Mouse (Mus musculus): ENCODE data around the gene Ccr8. TPM values are rescaled to one million over a fixed set of nuclear protein-coding genes. Genes with fewer than 3 reads are reported as not detected.

Ccr8 gene
- polyA plus RNA-seq, 1 experiment from 2014 or later = not detected

- ATAC-seq = no peak
- no peak overlapping the region for H3K4me3 ChIP-seq (ENCODE audit: low read depth, low read length)
- WGBS = 71% methylated on average over 10 of the region's 10 CpGs
- H3K9me3 ChIP-seq (replicated peaks; ENCODE audit: control insufficient read depth, low read length, poor library complexity, severe bottlenecking) = no peaks in the 10 kb centered on the region
- H3K4me2 ChIP-seq (ENCODE audit: low read length) = no peak overlapping the region
- no peaks in the 10 kb centered on the region for H3K4me1 ChIP-seq (ENCODE audit: control insufficient read depth, insufficient read depth, low read length)
- H3K36me3 ChIP-seq (ENCODE audit: control insufficient read depth, insufficient read depth, low read length) = no peaks in the 10 kb centered on the region
- no peak overlapping the region for H3K9ac ChIP-seq (ENCODE audit: low read depth, low read length)
- H3K27ac ChIP-seq (ENCODE audit: low read length) = no peak overlapping the region
- H3K27me3 ChIP-seq (ENCODE audit: control insufficient read depth, insufficient read depth, low read depth, low read length) = no peaks in the 10 kb centered on the region
Measured at GRCm38 (mm10) chr9:120068047-120068446, 23.9 kb upstream of the Ccr8 start.

GRCm38 (mm10) chr9:120069779-120070178 is 22.1 kb upstream of the Ccr8 start, which contains the start of gene Cx3cr1:
TSS of gene Cx3cr1 (minus strand) at chr9:120069879.
- Histone ChIP-seq H3K4me2 (ENCODE audit: low read length) (no peak within 1 kb of the TSS), H3K9ac (ENCODE audit: low read depth, low read length) (no peak within 1 kb of the TSS), H3K4me1 (ENCODE audit: control insufficient read depth, insufficient read depth, low read length) (no peaks in the 10 kb centered on the region), H3K36me3 (ENCODE audit: control insufficient read depth, insufficient read depth, low read length) (no peaks in the 10 kb centered on the region), H3K4me3 (ENCODE audit: low read depth, low read length) (no peak within 1 kb of the TSS), H3K27ac (ENCODE audit: low read length) (no peak within 1 kb of the TSS), H3K9me3 (replicated peaks; ENCODE audit: control insufficient read depth, low read length, poor library complexity, severe bottlenecking) (no peaks in the 10 kb centered on the region), H3K27me3 (ENCODE audit: control insufficient read depth, insufficient read depth, low read depth, low read length) (no peaks in the 10 kb centered on the region)
- WGBS = 86% methylated on average over 11 of the region's 11 CpGs
- no peak for ATAC-seq

DNA sequence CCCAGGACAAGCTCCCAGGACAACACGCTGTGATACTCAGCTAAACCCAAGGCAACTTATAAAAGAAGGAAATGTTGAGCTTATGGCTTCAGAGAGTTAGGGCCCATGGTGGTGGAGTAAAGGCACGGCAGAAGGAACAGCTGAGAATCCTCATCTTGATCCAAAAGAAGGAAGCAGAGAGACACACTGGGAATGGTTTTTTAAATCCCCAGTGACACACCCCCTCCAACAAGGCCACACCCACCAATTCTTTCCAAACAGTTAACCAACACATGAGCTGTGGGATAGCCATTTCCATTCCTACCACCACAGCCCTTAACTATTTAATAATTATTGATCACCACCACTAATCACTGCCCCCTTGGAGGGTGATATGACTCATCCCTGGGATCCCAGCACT is 20.7 kb upstream of the Ccr8 start:
- Histone ChIP-seq H3K36me3 (ENCODE audit: control insufficient read depth, insufficient read depth, low read length) (no peaks in the 10 kb centered on the region), H3K4me3 (ENCODE audit: low read depth, low read length) (no peak overlapping the region), H3K27me3 (ENCODE audit: control insufficient read depth, insufficient read depth, low read depth, low read length) (no peaks in the 10 kb centered on the region), H3K9ac (ENCODE audit: low read depth, low read length) (no peak overlapping the region), H3K4me1 (ENCODE audit: control insufficient read depth, insufficient read depth, low read length) (no peaks in the 10 kb centered on the region), H3K9me3 (replicated peaks; ENCODE audit: control insufficient read depth, low read length, poor library complexity, severe bottlenecking) (no peaks in the 10 kb centered on the region), H3K27ac (ENCODE audit: low read length) (no peak overlapping the region), H3K4me2 (ENCODE audit: low read length) (no peak overlapping the region)
- 77% methylated on average over 2 of the region's 2 CpGs for WGBS
- ATAC-seq = no peak

DNA sequence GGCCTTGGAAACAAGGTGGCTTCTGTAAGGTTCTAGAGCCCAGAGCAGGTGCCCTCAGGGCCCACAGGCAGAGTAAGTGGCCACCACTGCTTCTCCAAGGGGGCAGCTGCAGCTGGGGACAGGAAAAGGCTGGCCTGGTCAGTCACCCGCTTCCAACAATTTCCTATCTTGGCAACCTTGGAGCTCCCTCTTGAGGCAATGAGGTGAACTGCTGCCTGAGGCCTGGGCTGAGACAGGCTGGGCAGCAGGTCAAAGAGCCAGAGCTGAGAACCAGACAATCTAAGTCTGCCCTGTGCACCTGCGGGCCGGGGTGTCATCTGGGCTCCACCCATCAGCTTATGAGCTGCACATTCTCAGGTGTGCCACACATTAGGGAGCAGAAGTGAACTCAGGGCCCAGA is 18.7 kb upstream of the Ccr8 start:
- no peak for ATAC-seq
- H3K36me3 ChIP-seq (ENCODE audit: control insufficient read depth, insufficient read depth, low read length) = no peaks in the 10 kb centered on the region
- no peaks in the 10 kb centered on the region for H3K9me3 ChIP-seq (replicated peaks; ENCODE audit: control insufficient read depth, low read length, poor library complexity, severe bottlenecking)
- no peak overlapping the region for H3K4me3 ChIP-seq (ENCODE audit: low read depth, low read length)
- H3K9ac ChIP-seq (ENCODE audit: low read depth, low read length) = no peak overlapping the region
- no peaks in the 10 kb centered on the region for H3K4me1 ChIP-seq (ENCODE audit: control insufficient read depth, insufficient read depth, low read length)
- no peaks in the 10 kb centered on the region for H3K27me3 ChIP-seq (ENCODE audit: control insufficient read depth, insufficient read depth, low read depth, low read length)
- 26% methylated on average over 3 of the region's 3 CpGs for WGBS
- H3K27ac ChIP-seq (ENCODE audit: low read length) = no peak overlapping the region
- H3K4me2 ChIP-seq (ENCODE audit: low read length) = no peak overlapping the region

DNA sequence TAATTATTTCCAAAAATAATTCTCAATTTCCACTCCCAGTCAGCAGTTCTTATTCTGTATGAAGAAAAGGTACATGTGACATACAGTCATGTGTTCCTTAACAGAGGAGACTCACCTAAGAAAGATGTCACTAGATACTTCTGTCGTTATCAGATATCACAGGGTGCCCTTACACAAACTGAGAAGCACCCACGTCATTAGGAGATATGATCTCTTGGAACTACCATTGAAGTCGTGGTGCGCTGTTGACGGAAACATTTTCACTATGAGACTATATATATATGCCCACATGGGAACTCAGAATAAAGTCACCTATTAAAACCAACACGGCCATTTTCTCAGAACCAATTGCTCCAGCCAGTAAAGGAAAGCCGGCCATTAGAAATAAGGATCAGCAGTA is 17.4 kb upstream of the Ccr8 start:
- Histone ChIP-seq H3K27ac (ENCODE audit: low read length) (no peak overlapping the region), H3K36me3 (ENCODE audit: control insufficient read depth, insufficient read depth, low read length) (no peaks in the 10 kb centered on the region), H3K4me2 (ENCODE audit: low read length) (no peak overlapping the region), H3K27me3 (ENCODE audit: control insufficient read depth, insufficient read depth, low read depth, low read length) (no peaks in the 10 kb centered on the region), H3K9me3 (replicated peaks; ENCODE audit: control insufficient read depth, low read length, poor library complexity, severe bottlenecking) (no peaks in the 10 kb centered on the region), H3K4me1 (ENCODE audit: control insufficient read depth, insufficient read depth, low read length) (no peaks in the 10 kb centered on the region), H3K9ac (ENCODE audit: low read depth, low read length) (no peak overlapping the region), H3K4me3 (ENCODE audit: low read depth, low read length) (no peak overlapping the region)
- ATAC-seq = no peak
- WGBS = 88% methylated on average over 7 of the region's 7 CpGs

- H3K27ac ChIP-seq (ENCODE audit: low read length) = no peak overlapping the region
- no peak overlapping the region for H3K4me2 ChIP-seq (ENCODE audit: low read length)
- H3K9me3 ChIP-seq (replicated peaks; ENCODE audit: control insufficient read depth, low read length, poor library complexity, severe bottlenecking) = no peaks in the 10 kb centered on the region
- no peak overlapping the region for H3K9ac ChIP-seq (ENCODE audit: low read depth, low read length)
- H3K4me1 ChIP-seq (ENCODE audit: control insufficient read depth, insufficient read depth, low read length) = no peaks in the 10 kb centered on the region
- H3K27me3 ChIP-seq (ENCODE audit: control insufficient read depth, insufficient read depth, low read depth, low read length) = no peaks in the 10 kb centered on the region
- no peaks in the 10 kb centered on the region for H3K36me3 ChIP-seq (ENCODE audit: control insufficient read depth, insufficient read depth, low read length)
- 76% methylated on average over 3 of the region's 3 CpGs for WGBS
- no peak overlapping the region for H3K4me3 ChIP-seq (ENCODE audit: low read depth, low read length)
- no peak for ATAC-seq
Measured at GRCm38 (mm10) chr9:120078241-120078640, 13.7 kb upstream of the Ccr8 start.

GRCm38 (mm10) chr9:120079901-120080300 is 12.0 kb upstream of the Ccr8 start:
- Histone ChIP-seq H3K27ac (ENCODE audit: low read length) (no peak overlapping the region), H3K27me3 (ENCODE audit: control insufficient read depth, insufficient read depth, low read depth, low read length) (no peaks in the 10 kb centered on the region), H3K4me2 (ENCODE audit: low read length) (no peak overlapping the region), H3K4me1 (ENCODE audit: control insufficient read depth, insufficient read depth, low read length) (no peaks in the 10 kb centered on the region), H3K4me3 (ENCODE audit: low read depth, low read length) (no peak overlapping the region), H3K36me3 (ENCODE audit: control insufficient read depth, insufficient read depth, low read length) (no peaks in the 10 kb centered on the region), H3K9me3 (replicated peaks; ENCODE audit: control insufficient read depth, low read length, poor library complexity, severe bottlenecking) (no peaks in the 10 kb centered on the region), H3K9ac (ENCODE audit: low read depth, low read length) (no peak overlapping the region)
- no peak for ATAC-seq
- 81% methylated on average over 7 of the region's 7 CpGs for WGBS

GRCm38 (mm10) chr9:120080546-120081108 is 11.3 kb upstream of the Ccr8 start:
- no peaks in the 10 kb centered on the region for H3K27me3 ChIP-seq (ENCODE audit: control insufficient read depth, insufficient read depth, low read depth, low read length)
- no peak overlapping the region for H3K27ac ChIP-seq (ENCODE audit: low read length)
- 84% methylated on average over 8 of the region's 8 CpGs for WGBS
- no peak overlapping the region for H3K9ac ChIP-seq (ENCODE audit: low read depth, low read length)
- H3K4me3 ChIP-seq (ENCODE audit: low read depth, low read length) = no peak overlapping the region
- no peak for ATAC-seq
- no peaks in the 10 kb centered on the region for H3K4me1 ChIP-seq (ENCODE audit: control insufficient read depth, insufficient read depth, low read length)
- no peaks in the 10 kb centered on the region for H3K36me3 ChIP-seq (ENCODE audit: control insufficient read depth, insufficient read depth, low read length)
- no peak overlapping the region for H3K4me2 ChIP-seq (ENCODE audit: low read length)
- H3K9me3 ChIP-seq (replicated peaks; ENCODE audit: control insufficient read depth, low read length, poor library complexity, severe bottlenecking) = no peaks in the 10 kb centered on the region

DNA sequence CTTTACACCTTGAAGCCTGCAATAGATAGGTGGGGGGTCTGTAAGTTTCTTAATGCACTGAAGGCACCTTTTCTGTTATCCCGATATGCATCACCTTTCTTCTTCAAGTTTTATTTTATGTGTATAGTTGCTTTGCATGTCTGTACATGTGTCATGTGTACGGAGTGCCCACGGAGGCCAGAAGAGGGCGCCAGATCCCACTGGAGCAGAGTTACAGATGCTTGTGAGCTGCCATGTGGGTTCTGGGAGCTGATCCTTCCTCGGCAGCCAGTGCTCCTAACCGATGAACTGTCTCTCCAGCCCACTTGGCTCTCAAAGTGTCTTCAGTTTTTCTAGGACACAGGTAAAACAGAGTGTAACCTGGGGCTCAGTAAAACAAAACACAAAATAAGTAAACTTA is 10.7 kb upstream of the Ccr8 start:
- Histone ChIP-seq H3K36me3 (ENCODE audit: control insufficient read depth, insufficient read depth, low read length) (no peaks in the 10 kb centered on the region), H3K27me3 (ENCODE audit: control insufficient read depth, insufficient read depth, low read depth, low read length) (no peaks in the 10 kb centered on the region), H3K9ac (ENCODE audit: low read depth, low read length) (no peak overlapping the region), H3K9me3 (replicated peaks; ENCODE audit: control insufficient read depth, low read length, poor library complexity, severe bottlenecking) (no peaks in the 10 kb centered on the region), H3K27ac (ENCODE audit: low read length) (no peak overlapping the region), H3K4me3 (ENCODE audit: low read depth, low read length) (no peak overlapping the region), H3K4me1 (ENCODE audit: control insufficient read depth, insufficient read depth, low read length) (no peaks in the 10 kb centered on the region), H3K4me2 (ENCODE audit: low read length) (no peak overlapping the region)
- 77% methylated on average over 6 of the region's 6 CpGs for WGBS
- ATAC-seq = no peak

Data from midbrain, embryonic 16.5 days (tissue).